Mouse (Mus musculus): ENCODE results near the gene Dars.

- TF ChIP-seq CTCF (IDR thresholded peaks at IDR 0.05; ENCODE audit: control insufficient read depth, insufficient read depth, insufficient replicate concordance, low read depth, low read length) (no peak), POLR2A (IDR thresholded peaks at IDR 0.05; ENCODE audit: control insufficient read depth, low read depth, low read length) (no peak)
Measured at GRCm38 (mm10) chr1:128376841-128377240, 40.3 kb downstream of the Dars start.

All from testis, adult 2 months (tissue).